Mouse (Mus musculus) spleen, postnatal 14 days (tissue): ENCODE results near the gene Tmprss9.
"Not testable (repeated sequence)": the region's sequence is repeated elsewhere in the genome, so short reads cannot be mapped to it uniquely, and the experiment has no call there.

ENCODE experiments used
- DNase-seq, 2 experiments: peaks; one replicate each; pipeline ENCODE4 v3.0.0; 2021 to 2022; ENCODE audit warnings: low spot score in 2 of 2

Tmprss9 gene

DNA sequence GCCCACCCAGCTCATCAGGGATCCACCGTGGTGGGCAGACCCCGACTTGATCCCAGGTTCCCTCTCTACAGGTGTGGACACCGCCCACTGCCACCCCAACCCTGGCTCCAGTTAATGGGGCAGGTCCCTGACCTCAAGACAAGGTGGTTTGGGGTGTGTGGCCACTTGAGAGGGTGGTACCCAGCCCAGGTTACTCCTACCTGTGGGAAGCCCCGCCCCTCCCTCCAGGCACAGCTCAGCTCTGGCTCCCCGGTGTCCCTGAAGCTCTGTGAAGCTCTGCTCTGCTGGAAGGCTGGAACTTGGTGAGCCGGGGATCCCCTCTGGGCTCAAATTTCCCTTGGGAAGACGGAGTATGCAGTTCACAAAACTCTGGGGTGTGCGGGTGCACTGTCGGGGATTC lies at the start of gene Tmprss9:
TSS of gene Tmprss9 (plus strand) at position 268 of the 400 bp plus-strand sequence.
- no peak for DNase-seq

DNA sequence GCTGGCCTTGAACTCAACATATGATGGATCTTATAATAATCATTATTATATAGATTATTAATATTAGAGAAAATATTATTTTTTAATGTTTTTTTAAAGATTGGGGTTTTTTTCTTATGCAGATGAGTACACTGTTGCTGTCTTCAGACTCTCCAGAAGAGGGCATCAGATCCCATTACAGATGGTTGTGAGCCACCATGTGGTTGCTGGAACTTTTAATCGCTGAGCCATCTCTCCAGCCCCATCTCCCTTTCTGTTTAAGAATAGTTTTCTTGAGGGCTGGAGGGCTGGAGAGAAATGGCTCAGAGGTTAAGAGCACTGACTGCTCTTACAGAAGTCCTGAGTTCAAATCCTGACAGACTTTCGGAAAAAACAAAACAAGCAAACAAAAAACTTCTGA lies 49.7 kb upstream of the Tmprss9 start:
- DNase-seq = no peak

DNA sequence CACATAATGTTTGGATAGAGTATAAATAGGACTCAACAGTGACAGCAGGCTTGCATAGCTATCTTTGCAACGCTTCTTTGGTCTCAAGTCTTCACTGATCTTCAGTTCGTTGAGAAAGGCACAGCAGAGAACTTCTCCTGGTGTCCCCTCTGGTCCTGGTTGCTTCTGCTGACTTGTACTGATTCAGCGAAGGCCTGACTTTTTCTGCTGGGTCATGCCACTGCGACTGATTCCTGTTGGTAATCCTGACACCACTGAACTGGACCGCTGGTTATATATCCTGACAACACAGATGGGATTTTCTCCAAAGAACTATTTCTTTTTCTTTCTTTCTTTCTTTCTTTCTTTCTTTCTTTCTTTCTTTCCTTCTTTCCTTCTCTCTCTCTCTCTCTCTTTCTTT lies 49.1 kb upstream of the Tmprss9 start:
- DNase-seq = no peak

DNA sequence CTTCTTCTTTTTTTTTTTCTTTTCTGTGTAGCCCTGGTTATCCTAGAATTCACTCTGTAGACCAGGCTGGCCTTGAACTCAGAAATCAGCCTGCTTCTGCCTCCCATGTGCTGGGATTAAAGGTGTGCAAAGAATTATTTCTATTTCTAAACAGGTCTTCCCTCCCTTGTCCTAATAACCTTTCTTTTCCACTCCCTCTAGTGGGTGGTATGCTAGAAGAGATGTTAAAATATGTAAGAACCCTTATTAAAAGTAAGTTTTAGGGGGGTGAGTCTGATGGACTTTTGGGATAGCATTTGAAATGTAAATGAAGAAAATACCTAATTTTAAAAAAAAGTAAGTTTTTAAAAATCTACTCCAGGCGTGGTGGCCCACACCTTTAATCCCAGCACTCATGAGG lies 48.3 kb upstream of the Tmprss9 start:
- no peak for DNase-seq

DNA sequence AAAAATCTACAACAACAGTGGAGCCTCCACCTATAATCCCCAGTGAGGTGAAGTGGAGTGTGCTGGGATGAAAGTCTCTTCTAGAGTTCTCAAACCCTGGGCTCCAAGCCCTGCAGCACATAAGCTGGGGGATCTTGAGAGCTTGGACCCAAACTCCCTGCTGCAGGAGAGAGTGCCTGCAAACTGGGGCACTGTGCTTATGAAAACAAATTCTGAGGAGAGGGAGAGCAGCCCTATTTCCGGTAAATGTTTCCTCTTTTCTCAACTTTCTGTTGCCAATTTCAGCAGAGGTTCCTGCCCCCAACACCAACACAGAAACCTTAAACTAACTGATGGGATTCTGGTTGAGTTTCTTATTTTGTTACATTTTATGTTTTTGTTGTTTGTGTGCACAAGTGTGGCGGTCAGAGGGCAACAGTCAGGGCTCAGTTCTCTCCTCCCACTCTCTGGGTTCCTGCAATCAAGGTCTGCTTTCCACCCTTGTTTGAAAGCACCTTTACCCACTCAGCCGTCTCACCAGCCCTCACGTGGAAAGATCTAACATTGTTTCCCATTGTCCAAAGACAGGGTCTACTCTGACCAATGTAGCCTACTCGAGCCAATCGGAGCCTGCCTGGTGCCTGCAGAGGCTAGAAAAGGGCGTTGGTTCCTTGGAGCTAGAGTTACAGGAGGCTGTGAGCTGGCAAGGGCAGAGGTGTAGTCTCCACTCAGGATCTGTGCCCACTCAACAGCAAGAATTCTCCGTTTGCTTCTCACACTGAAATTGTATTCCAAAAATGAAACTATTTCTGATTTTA lies 47.6 kb upstream of the Tmprss9 start:
- no peak for DNase-seq

DNA sequence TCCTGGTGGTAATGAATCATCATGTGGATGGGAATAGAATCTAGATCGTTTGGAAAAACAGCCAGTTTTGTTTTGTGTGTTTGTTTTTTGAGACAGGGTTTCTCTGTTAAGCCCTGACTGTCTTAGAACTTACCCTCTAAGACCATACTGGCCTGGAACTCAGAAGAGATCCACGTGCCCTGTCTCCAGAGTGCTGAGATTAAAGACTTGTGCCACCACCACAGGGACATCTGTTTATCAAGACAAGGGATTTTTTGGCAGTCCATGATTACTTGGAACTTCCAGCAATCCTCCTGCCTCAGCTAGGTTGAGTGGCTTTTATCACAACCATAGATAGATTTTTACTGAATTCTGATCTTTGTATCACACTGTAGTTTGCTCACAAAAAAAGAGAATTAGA lies 46.8 kb upstream of the Tmprss9 start:
- DNase-seq = no peak

DNA sequence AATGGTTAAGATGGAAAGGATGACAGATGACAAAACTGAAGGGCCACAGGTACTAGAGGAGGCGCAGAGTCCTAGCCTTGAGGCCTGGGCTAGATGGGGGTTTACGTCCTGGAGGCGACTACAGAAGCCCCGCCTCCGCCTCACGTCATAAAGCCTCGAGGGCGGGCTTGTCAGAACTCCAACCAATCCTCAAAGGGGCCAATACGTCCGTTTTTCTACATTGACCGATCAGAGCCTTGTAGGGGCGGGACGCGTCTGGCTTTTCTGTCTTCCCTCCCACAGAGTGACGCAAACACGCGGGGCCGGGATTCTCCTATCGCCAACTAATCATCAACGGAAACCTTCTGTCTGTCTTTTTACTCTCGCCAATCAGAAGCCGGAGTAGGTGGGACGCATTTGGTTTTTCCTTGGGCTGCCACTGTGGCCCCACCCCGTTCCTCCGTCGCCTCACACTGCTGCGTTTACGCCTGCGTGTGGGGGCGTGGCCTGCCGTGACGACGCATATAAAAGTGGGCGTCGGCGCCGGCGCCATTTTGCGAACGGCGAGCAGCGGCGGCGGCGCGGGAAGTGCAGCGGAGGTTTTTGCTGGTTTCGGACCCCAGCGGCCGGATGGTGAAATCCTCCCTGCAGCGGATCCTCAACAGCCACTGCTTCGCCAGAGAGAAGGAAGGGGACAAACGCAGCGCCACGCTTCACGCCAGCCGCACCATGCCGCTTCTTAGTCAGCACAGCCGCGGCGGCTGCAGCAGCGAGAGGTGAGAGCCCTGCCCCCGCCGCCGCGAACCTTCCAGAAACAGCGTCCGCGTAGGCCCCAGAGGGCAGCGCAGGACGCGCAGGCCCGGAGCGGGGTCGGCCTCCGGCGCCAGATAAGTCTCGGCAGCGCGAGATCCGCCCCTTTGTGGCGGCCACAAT lies 45.2 kb upstream of the Tmprss9 start, which contains the start of gene Oaz1:
TSS of gene Oaz1 (plus strand) at position 506 of the 912 bp plus-strand sequence.
- DNase-seq = peak; percentile 93 to 97

DNA sequence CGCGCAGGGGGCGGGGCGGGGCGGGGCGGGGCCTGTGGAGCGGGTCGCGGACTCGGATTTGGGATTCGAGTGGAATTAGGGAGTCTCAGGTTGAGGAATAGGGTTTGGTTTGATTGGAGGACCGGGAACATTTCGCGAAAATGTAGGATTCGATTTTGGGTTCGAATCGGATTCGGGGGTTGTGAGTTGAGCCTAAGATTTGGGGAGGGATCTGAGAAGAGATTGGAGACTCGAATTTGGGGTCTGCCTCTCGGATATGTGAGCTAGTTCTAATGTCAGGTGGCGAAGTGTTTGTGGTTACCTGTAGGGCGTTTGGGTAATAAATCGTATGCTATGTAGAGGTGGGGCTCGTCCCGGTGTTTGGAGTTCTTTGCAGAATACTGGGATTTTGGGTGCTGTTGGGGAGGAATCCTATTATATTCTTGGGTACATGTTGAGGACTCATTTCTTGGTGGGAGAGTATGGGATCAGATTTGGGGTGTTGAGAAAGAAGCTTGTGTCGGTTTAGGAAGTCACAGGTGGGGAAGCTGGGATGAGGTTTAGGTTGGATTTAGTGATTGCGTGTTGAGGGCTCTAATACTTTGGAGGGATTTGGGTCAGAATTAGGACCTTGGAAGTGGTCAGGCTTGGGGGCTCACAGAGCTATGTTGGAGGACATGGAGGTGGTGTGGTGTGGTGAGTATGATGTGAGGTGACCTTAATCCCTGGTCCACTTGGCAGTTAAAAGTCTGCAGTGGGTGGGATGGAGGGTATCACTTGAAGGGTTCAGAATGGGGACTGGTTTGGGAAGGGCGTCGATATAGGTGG lies 44.4 kb upstream of the Tmprss9 start:
- no peak for DNase-seq

DNA sequence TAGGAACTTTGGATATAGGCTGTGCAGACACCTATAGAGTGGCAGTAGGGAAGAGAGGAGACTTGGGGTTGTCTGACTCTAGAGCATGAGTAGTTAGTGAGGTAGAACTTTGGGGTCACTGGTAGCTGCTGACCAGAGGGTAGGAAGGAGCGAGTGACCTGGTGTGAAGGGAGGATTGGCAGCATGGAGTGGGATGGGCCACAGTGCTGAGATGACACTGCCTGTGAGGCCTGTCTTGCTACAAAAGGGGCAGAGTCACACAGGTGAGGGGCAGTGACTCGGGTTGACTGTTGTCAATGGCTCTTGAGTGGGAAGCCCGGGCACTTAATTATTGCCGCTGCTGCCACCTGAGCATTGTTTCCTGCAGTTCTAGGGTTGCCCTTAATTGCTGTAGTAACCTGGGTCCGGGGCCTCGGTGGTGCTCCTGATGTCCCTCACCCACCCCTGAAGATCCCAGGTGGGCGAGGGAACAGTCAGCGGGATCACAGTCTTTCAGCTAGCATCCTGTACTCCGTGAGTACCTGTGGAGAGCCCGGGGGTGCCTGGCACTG lies 43.7 kb upstream of the Tmprss9 start:
- DNase-seq = no peak

DNA sequence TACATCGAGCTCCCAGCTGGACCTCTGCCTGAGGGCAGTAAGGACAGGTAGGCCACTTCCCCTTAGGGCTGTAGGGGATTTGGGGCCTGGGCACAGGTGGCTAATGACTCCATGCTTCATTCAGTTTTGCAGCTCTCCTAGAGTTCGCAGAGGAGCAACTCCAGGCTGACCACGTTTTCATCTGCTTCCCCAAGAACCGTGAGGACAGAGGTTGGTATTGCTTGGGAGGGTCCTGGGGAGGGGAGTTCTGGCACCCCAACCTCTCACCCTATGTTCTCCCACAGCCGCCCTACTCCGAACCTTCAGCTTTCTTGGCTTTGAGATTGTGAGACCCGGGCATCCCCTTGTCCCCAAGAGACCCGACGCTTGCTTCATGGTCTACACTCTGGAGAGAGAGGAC lies 43.1 kb upstream of the Tmprss9 start:
- DNase-seq = not testable (repeated sequence)

DNA sequence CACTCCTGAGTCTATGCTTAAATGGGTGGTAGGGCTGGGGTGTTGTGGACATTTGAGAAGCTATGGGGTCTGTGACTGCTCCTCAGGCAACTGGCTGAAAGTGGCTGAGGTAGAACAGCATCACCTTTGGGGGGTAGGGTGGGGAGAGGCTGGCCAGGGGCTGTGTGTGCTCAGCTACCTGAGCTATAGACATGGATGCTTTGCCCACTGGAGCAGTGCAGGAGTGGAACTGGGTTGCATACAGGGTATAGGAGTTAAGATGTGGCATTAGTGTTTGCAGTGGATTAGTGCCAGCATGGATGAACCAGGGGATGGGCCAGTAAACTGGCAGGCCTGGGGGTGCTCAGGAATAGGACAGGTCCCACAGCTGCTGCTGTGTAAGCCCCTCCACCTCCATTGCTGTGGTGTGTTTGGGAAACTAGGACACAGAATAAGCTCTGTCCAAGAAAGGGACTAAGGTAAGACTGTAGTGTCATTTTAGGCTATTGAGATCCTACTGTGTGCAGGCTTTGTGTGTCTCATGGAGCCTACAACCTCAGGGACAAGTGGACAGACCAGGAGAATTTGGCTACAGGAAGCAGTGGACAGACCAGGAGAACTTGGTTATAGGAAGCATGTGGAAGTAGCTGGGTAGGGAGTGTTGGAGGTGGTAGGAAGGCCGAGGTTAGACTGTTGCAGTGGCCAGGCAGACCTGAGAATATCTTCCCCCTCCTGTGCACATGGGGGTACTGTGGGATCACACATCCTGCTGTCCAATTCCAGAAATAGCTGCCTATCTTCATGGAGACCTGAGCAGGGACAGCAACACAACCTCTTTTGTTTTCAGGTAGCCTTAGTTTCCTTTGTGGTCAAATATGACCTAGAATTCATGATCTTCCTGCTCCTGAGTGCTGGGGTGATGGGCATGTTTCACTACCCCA lies 42.0 kb upstream of the Tmprss9 start:
- no peak for DNase-seq

DNA sequence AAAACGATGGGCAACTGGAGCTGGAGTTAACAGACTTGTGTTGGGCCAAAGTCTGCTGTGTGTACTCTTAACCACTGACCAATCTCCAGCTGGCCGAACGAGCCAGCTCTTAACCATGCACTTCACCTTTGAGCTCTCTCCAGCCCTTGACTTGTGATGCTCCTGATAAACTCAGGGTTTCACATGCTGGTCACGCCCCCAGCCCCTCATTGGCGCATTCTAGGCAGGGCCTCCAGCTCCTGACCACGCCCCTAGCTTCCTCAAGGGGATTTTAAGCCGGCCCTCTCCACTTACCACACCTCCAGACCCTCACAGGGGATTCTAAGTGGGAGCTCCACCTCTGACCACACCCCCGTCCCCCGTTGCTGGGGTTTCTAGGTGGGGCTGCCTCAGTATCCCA lies 40.5 kb upstream of the Tmprss9 start:
- DNase-seq = peak; percentile 34 to 43

DNA sequence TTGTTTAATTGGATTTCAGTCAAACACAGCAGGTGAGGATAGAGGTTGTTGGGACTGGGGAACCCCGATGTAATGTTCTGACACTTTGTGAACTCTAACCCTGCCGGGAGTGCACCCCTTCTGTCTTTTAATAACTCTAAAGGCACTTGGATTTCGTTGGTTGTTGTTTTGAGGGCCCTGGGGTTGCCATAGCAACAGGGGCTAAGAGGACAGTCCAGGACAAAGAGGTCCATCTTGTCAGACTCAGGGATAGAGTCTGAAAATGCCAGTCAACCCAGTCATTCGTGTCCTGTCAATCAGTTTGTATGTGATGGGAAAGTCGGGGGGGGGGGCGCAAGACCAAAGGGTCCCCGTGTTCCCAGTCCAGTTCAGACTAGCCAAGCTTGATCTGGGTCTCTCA lies 38.8 kb upstream of the Tmprss9 start:
- DNase-seq = no peak

DNA sequence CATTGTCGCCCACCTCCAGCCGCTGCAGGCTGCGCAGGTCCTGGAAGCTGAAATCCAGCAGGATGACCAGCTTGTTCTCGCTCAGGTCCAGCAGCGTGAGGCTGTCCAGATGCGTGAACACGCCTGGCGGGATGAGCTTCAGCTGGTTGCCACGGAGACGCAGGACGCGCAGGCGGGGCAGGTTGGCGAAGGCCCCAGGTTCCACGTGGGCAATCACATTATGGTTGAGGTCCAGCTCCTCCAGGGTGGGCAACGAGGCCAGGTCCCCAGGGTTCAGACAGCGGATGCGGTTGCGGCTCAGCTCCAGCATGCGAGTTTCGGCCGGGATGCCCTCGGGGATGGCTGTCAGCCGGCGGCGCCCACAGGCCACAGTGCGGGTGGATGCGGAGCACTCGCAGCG lies 36.0 kb upstream of the Tmprss9 start:
- no peak for DNase-seq

DNA sequence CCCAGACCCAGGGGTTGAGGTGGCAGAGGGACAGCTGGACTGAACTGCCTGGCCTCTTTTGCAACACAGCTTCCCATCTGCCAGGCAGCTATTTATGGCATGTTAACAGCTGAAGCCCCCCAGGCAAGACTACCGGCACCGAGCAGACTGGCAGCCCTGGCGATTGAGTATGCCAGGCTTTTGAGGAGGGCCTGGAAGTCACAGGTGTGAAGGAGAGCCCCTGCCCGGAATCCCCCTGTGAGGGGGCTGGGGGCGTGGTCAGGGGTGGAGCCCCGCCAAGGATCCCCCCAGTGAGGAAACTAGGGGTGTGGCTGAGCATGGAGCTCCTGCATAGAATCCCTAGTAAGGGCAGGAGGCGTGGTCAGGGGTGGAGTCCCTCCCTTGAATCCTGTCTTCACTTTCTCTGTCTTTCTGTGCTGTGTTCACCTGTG lies 34.7 kb upstream of the Tmprss9 start:
- DNase-seq = no peak

DNA sequence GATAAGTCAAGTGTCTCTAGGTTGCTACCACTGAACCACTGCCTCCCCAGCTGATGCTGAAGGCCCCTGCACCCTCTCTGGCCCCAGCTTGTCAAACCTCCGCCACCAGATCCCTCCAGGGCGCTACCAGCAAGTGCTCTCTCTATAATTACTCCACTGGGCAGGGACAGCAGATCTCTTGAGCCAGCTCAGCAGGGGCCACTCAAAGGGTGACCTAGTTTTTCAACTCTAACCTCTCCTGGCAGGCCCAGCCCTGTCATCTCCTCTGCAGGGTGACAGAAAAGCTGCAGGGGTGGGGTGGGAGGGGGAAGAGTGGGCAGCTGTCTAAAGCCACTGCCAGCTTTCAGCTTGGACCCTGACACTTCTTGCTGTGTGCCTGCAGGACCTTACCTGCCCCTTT lies 33.8 kb upstream of the Tmprss9 start:
- no peak for DNase-seq

DNA sequence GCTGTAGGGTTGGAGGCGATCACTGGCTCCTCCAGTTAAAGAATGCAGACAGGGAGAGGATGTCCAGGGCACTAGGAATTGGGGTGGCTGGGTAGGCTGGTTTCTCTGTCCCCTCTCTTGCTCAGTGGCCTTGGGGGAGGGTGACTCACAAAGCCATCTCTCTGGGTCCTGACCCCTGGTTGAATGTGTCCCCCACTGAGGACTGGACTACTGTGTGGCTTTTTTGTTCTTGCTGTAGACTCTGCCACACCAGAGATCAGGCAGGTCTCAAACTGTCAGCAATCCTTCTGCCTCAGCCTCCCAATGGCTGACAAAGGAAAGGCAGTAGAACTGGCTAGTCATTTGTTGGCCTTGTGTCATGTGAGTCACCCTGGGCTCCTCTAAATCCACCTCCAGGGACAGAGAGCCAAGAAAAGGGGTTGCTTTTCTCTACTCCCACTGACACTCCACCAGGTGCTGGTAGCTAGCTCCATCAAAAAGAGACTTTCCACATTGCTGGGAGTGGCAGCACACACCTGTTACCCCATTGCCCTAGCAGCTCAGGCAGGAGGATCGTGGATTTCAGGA lies 33.2 kb upstream of the Tmprss9 start:
- no peak for DNase-seq

DNA sequence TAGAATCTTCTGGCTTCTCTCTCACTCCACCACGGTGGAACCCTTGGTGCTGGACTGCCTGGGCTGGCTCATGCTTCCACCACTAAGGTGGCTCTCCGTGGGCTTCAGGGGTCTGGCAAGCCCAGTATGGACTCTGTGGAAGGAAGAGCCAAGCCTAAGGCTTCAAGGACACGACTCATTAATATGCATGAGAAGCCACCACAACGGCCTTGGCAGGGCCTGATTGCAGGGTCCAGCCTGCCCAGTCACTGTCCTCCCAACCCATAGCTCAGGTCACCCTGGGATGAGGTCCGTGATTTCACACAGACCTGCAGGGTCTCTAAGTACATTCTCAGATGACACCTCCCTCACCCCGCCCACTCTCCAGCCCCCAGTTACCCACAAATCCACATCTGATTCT lies 31.8 kb upstream of the Tmprss9 start:
- no peak for DNase-seq

DNA sequence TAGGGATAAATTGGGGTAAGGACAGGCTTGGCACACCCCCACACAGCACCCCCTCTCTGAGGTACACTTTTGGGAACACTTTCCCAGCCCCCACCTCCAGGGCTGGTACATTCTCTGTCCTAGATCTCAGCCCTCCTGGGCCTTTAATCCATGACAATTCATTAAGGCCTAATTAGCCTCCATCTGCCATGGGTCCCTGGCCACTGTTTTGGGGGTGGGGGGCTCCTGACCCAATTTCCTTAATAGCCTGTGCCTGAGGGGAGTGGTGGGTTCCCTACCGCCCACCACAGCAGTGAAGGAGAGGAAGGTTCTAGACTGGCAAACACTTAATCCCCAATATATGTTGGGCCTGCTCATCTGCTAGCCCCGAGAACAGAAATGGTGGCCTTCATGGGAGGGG lies 30.0 kb upstream of the Tmprss9 start:
- no peak for DNase-seq

DNA sequence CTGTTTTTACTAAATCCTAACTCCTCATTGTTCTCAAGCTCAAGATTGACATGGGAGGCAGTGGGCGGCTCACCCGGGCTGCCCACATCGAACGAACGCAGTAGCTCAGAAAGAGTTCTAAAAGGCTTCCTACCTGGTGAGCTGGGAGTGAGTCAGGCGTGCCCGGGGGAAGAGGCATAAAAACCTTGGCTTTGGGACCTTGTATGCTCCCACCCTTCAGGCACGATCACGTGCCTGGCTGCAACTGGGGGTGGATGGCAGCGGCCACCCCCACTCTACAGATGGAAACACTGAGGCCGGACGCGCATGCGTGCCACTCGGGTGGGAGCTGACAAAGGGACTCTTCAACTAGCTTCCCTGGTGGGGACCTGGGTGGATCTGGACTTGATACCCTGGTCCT lies 29.3 kb upstream of the Tmprss9 start:
- no peak for DNase-seq
